Mouse (Mus musculus) yolk sac, embryonic 10.5 days (tissue): ENCODE measurements around the gene Atg16l2.

ENCODE experiments used
- DNase-seq: peaks from one replicate; pipeline ENCODE4 v3.0.0-alpha.2; 2017; ENCODE audit warnings: low spot score

Gene Atg16l2

GRCm38 (mm10) chr7:101301881-101302456 lies at the start of gene Atg16l2:
Atg16l2 (minus strand) TSS chr7:101302251.
- DNase-seq, result peak; percentile 95

DNA sequence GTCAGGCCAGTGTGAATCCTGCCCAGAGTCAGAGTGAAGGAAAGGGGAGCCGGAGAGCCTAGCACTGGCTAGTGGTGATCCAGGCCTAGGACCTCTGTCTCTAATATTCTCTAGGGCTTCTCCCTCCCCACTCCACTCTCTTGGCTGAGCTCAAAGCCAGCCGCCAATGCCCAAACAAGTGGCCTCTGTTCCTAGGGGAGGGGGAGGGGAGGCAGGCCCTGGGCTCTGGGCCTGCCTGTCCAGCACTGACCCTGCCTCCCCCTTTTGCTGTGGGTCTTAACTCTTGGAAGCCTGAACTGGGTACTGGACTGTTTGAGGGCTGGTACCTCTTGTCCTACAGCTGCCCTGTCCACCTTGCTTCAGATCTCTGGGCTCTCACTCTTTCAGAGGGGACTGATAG lies 47.8 kb upstream of the Atg16l2 start:
- no peak for DNase-seq

- no peak for DNase-seq
These were observed 46.3 kb upstream of the Atg16l2 start for GRCm38 (mm10) chr7:101348312-101348711.

- peak; percentile 78 for DNase-seq
These were observed 45.8 kb upstream of the Atg16l2 start, which contains the start of gene Arap1 for GRCm38 (mm10) chr7:101347767-101348270. Arap1 (plus strand) TSS chr7:101348067.

DNA sequence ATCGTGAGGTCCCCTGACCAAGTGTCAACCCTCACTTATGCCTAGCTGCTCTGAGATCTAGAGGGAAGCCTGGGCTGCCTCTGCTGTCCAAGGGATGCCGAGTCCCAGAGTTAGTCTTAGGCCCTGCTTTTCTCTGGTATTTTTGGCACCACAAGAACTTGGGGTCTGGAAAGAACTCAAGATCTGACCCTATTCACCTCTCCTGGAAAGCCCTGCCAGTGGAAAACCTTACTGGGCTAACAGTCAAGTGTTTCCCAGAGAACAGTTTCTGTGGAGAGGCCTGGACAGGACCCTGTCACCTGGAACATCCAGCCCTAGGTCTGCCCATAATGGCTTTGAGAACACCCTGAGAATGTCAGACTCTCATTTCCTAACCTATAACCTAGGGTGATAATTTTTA lies 44.9 kb upstream of the Atg16l2 start:
- DNase-seq, result no peak

DNA sequence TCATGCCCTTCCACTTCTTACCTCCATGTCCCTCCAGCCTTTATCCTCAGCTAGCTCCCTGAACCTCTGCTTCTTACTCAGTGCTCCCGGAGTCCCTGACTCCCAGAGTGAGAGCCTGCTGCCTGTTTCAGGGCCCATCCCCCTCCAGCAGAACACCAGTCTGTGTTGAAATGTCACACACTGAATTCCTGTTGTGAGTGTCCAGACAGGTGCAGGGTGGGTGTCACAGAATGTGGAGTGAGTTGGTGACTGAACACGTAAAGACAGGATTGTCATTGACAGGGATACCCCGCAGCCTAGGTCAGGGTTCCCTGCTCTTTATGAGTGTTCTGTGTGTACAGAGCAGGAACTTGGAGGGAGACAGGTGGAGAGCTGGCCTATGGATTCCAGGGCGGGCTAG lies 42.8 kb upstream of the Atg16l2 start:
- DNase-seq, result peak; percentile 36

- DNase-seq, result no peak
These were observed 41.1 kb upstream of the Atg16l2 start for GRCm38 (mm10) chr7:101343135-101343534.

DNA sequence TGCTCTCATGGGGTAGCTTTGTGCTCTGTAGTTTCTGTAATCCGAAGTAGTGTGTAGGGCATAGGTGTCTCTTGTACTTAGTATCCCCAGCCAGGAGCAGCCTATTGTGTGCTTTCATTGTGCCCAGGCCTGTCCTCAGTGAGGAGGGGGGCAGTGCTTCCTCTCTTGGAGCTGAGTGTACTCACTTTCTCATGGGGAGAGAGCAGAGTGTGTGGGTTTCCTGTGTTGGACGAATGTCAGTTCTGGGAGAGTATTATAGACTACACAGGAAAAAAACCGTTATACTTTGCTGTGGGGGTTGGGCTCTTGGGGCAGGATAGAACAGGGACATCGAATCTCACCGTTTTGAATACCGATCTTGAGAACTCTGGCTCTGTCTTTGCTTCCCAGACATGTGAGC lies 39.4 kb upstream of the Atg16l2 start:
- no peak for DNase-seq

DNA sequence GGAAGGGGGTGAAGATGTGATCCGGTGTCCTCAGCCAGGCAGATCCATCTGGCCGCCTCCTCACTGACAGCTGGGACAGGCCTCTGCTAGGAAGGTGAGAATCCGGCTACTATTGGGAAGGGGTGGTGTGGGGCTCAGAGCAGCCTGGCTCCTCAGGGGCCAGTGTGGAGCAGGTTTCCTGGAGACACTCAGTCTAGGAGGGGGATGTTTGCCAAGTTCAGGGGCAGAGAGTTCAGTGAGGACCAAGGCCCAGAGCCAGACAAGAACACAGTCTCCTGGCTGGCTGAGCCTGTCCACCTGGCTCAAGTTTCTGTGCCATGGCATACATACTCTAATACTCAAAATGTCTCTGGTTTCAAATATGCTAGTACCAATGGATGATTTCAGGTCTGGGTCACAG lies 35.4 kb upstream of the Atg16l2 start:
- DNase-seq, result no peak

DNA sequence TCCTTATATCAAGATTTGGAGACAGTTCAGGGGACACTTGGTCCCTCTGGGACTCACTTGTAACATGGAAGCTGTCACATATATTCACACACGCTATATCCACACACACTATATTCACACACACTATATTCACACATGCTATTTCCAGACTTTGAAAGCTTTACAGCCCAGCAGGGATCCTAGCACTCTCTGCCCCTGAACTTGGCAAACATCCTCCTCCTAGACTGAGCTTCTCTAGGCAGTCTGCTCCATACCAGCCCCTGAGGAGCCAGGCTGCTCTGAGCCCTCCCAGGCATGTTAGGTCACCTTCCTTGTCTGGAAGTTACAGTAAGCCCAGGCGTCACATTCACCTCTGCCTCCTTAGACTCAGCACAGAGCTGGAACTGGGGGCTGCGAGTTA lies 34.6 kb upstream of the Atg16l2 start:
- no peak for DNase-seq

DNA sequence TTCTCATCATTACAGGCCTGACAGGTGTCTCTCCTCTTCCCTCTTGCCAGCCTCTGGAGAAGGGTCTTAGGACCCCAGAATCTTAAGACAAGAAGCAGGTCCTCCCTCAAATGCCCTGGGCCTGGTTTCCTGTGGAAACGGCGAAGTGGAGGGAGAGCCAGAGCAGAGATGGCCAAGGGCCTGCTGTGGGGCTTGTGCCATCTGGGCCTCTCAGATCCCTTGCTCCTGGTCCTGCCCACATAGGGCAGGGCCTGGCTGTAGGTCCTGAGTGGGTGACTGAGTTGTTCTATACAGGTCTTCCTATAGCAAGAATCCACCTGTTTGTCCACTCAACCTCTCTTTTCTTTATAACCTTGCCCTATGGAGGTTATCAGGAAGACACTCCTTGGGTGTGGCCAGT lies 33.2 kb upstream of the Atg16l2 start:
- no peak for DNase-seq

GRCm38 (mm10) chr7:101332045-101332831 lies 30.2 kb upstream of the Atg16l2 start:
- DNase-seq, result no peak

GRCm38 (mm10) chr7:101330841-101331173 lies 28.8 kb upstream of the Atg16l2 start:
- no peak for DNase-seq

DNA sequence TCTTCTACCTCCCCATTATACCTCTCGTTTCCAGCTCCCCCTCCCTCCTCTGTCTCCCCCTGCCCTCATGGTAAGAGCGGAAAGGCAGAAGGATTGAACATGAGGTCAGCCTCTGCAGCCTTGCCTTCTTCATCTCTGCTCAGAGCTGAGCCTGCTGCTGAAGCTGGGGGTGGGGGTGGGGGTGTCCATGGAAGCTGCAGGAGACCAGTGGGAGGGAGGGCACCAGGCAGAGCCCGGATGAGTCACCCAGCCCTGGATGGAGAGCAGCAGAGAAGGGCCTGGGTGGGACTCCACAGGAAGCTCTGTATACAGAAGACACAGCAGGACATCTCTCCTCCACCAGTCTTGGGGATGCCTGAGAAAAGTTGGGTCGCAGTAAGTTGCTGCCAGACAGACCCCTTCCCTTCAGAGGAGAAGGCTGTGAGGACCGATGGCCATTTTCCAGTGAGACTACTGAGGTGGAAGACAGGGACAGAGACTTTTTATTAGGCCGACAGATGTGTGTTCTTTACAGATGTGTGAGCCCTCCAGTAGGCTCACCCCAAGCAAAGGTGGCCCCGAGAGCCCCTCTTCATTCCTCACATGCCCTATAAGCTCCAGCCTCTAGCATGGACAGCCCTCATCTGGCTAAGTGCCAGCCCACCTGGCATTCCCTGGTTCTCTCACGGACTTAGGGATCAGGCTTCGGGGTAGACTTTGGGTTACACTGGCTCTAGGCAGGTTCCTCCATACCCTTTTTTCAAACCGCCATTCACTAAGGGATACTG lies 28.2 kb upstream of the Atg16l2 start:
- DNase-seq, result no peak

- no peak for DNase-seq
These were observed 27.6 kb upstream of the Atg16l2 start for GRCm38 (mm10) chr7:101329606-101330005.

DNA sequence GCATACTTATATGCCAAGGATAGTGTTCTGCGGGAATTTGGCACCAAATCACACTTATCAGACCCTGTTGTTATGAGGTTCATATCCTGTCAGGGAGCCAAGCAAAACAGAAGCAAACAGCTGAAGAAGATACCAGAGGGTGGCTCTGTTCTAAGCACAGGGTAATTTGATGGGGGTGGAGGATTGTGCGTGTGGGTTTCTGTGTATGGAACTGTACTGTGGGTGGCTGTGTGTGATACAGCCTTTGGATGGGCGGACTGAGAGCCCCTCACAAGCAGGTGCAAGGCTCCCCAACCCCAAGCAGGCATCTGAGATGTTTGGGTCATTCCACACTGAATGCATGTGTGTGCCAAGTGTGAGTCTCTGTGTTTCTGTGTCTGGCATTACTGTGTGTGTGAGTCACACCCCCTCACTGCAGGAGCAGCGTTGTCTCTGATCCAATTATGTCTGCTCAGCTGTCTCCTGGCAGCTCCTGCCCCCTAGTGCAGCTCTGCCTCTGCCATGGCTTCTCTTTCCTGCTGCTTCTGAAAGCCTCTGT lies 26.6 kb upstream of the Atg16l2 start:
- DNase-seq, result no peak

GRCm38 (mm10) chr7:101327786-101328185 lies 25.7 kb upstream of the Atg16l2 start:
- no peak for DNase-seq

- no peak for DNase-seq
These were observed 25.2 kb upstream of the Atg16l2 start for GRCm38 (mm10) chr7:101327263-101327662.

GRCm38 (mm10) chr7:101326006-101326405 lies 24.0 kb upstream of the Atg16l2 start:
- no peak for DNase-seq

DNA sequence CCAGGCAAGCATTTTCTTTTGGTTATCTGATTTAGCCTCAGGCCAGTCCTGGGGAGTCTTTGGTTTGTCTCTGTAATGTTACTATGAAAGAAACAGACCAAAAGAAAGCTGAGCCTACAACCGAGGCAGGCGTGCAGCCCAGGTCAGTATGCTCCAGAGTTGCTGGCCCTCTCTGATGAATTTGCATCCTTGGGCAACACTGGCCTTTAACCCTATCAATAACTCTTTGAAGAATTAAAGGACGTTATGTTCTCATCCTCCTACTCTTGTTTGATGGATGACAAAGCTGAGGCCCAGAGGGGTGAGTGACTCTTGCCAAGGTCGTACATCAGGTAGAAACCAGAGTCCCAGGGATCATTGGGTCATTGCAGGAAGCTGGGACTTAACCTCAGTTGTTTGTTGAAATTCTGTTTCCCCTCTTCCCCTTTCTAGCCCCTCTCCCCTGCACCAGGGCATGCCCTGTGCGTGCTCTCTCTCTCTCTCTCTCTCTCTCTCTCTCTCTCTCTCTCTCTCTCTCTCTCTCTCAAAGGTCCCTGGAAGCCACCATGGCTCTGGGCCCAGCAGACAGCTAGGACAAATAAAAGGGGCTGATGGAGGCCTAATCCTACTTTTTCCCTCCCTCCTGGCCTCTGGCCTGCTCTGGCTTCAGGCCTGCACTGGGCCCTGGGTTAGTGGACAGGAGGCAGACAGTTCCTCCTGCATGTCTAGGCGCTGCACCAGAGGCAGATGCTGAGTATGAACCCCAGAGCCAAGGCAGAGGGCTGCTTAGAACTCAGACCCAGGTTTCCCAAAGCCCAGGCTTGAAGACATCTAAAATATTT lies 22.3 kb upstream of the Atg16l2 start:
- no peak for DNase-seq

DNA sequence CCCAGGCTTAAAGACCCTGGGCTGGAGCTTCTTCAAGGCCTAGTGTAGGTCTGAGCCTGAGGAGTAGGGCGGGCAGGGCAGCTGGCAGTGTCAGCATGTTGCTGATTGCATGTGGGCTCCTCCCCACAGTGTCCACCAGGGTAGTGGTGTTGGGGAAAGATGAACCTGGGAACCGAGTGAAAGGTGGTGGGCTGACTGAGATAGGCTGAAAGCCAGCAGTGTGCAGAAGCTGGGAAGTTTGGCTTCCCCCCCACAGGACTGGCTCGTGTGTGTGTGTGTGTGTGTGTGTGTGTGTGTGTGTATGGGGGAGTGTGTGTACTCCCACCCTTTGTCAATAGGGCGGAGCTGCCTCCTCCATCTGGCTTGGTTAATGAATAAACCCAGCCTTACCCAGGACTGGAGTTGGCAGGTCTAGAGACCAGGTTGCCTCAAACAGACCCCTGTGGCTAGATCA lies 21.1 kb upstream of the Atg16l2 start:
- DNase-seq, result peak; percentile 74
